Mouse (Mus musculus): Measurements from ENCODE around the gene Gm29776. TPM values are rescaled to one million over a fixed set of nuclear protein-coding genes. Genes with fewer than 3 reads are reported as not detected.

Gene Gm29776
- polyA plus RNA-seq, 1 experiment from 2014 or later, result 0.18 TPM

- Histone ChIP-seq H3K4me3 (replicated peaks) (no peak overlapping the region), H3K27me3 (replicated peaks) (no peaks in the 10 kb centered on the region), H3K4me1 (peaks cover 9% of the 10 kb centered on the region), H3K36me3 (peaks cover 58% of the 10 kb centered on the region), H3K27ac (replicated peaks) (no peak overlapping the region), H3K4me2 (no peak overlapping the region), H3K9ac (replicated peaks) (no peak overlapping the region), H3K9me3 (replicated peaks) (no peaks in the 10 kb centered on the region)
- WGBS, result 85% methylated on average over 16 of the region's 16 CpGs
- no peak for ATAC-seq (ENCODE audit: low FRiP score)
Observed at GRCm38 (mm10) chr14:54678657-54679304, 19.9 kb downstream of the Gm29776 start.

- H3K9ac ChIP-seq (replicated peaks), result no peak overlapping the region
- peaks cover 69% of the 10 kb centered on the region for H3K36me3 ChIP-seq
- H3K4me2 ChIP-seq, result no peak overlapping the region
- no peak overlapping the region for H3K4me3 ChIP-seq (replicated peaks)
- WGBS, result 89% methylated on average over 5 of the region's 5 CpGs
- no peak for ATAC-seq (ENCODE audit: low FRiP score)
- no peaks in the 10 kb centered on the region for H3K4me1 ChIP-seq
- no peaks in the 10 kb centered on the region for H3K27me3 ChIP-seq (replicated peaks)
- H3K9me3 ChIP-seq (replicated peaks), result no peaks in the 10 kb centered on the region
- H3K27ac ChIP-seq (replicated peaks), result no peak overlapping the region
Observed at GRCm38 (mm10) chr14:54676290-54676689, 22.3 kb downstream of the Gm29776 start.

- Histone ChIP-seq H3K4me2 (no peak overlapping the region), H3K27me3 (replicated peaks) (no peaks in the 10 kb centered on the region), H3K4me3 (replicated peaks) (no peak overlapping the region), H3K27ac (replicated peaks) (no peak overlapping the region), H3K4me1 (no peaks in the 10 kb centered on the region), H3K9me3 (replicated peaks) (no peaks in the 10 kb centered on the region), H3K36me3 (peaks cover 66% of the 10 kb centered on the region), H3K9ac (replicated peaks) (no peak overlapping the region)
- no peak for ATAC-seq (ENCODE audit: low FRiP score)
- WGBS, result 79% methylated on average over 2 of the region's 2 CpGs
Observed at GRCm38 (mm10) chr14:54674317-54674716, 24.3 kb downstream of the Gm29776 start.

GRCm38 (mm10) chr14:54669381-54669780 is 29.3 kb downstream of the Gm29776 start:
- no peak overlapping the region for H3K4me2 ChIP-seq
- no peak for ATAC-seq (ENCODE audit: low FRiP score)
- H3K9ac ChIP-seq (replicated peaks), result no peak overlapping the region
- H3K9me3 ChIP-seq (replicated peaks), result no peaks in the 10 kb centered on the region
- H3K4me3 ChIP-seq (replicated peaks), result no peak overlapping the region
- H3K4me1 ChIP-seq, result no peaks in the 10 kb centered on the region
- no peaks in the 10 kb centered on the region for H3K27me3 ChIP-seq (replicated peaks)
- H3K27ac ChIP-seq (replicated peaks), result no peak overlapping the region
- peaks cover 73% of the 10 kb centered on the region for H3K36me3 ChIP-seq
- 83% methylated on average over 4 of the region's 4 CpGs for WGBS

- H3K36me3 ChIP-seq, result peaks cover 93% of the 10 kb centered on the region
- no peak for ATAC-seq (ENCODE audit: low FRiP score)
- 92% methylated on average over 10 of the region's 10 CpGs for WGBS
Observed at GRCm38 (mm10) chr14:54664477-54665222, 34.0 kb downstream of the Gm29776 start.

GRCm38 (mm10) chr14:54660009-54660408 is 38.6 kb downstream of the Gm29776 start:
- Histone ChIP-seq H3K4me1 (no peaks in the 10 kb centered on the region), H3K9ac (replicated peaks) (no peak overlapping the region), H3K9me3 (replicated peaks) (no peaks in the 10 kb centered on the region), H3K4me3 (replicated peaks) (no peak overlapping the region), H3K27me3 (replicated peaks) (no peaks in the 10 kb centered on the region), H3K27ac (replicated peaks) (no peak overlapping the region), H3K4me2 (no peak overlapping the region), H3K36me3 (peaks cover 94% of the 10 kb centered on the region)
- 88% methylated on average over 2 of the region's 2 CpGs for WGBS
- ATAC-seq (ENCODE audit: low FRiP score), result no peak

More at GRCm38 (mm10) chr14:54664477-54665222, 34.0 kb downstream of the Gm29776 start:
- no peak overlapping the region for H3K4me2 ChIP-seq
- no peaks in the 10 kb centered on the region for H3K27me3 ChIP-seq (replicated peaks)
- no peak overlapping the region for H3K27ac ChIP-seq (replicated peaks)
- no peaks in the 10 kb centered on the region for H3K9me3 ChIP-seq (replicated peaks)
- no peaks in the 10 kb centered on the region for H3K4me1 ChIP-seq
- no peak overlapping the region for H3K4me3 ChIP-seq (replicated peaks)
- H3K9ac ChIP-seq (replicated peaks), result no peak overlapping the region

- no peaks in the 10 kb centered on the region for H3K27me3 ChIP-seq (replicated peaks)
- peaks cover 58% of the 10 kb centered on the region for H3K36me3 ChIP-seq
- H3K4me1 ChIP-seq, result peaks cover 49% of the 10 kb centered on the region
- H3K9me3 ChIP-seq (replicated peaks), result no peaks in the 10 kb centered on the region
- under 1% methylated on average over 12 of the region's 12 CpGs for WGBS
- H3K4me2 ChIP-seq, result peak overlapping the region; percentile 65
- H3K9ac ChIP-seq (replicated peaks), result peak overlapping the region; percentile 62
- H3K27ac ChIP-seq (replicated peaks), result peak overlapping the region; percentile 84
- peak overlapping the region; percentile 57 for H3K4me3 ChIP-seq (replicated peaks)
- peak; percentile 77 for ATAC-seq (ENCODE audit: low FRiP score)
Observed at GRCm38 (mm10) chr14:54653496-54653895, 45.1 kb downstream of the Gm29776 start.

- peak overlapping the region; percentile 62 for H3K9ac ChIP-seq (replicated peaks)
- H3K4me1 ChIP-seq, result peaks cover 54% of the 10 kb centered on the region
- H3K27me3 ChIP-seq (replicated peaks), result no peaks in the 10 kb centered on the region
- peak overlapping the region; percentile 65 for H3K4me2 ChIP-seq
- no peak; the same call in 1 of the 2 replicates for ATAC-seq (ENCODE audit: low FRiP score)
- peak overlapping the region; percentile 57 for H3K4me3 ChIP-seq (replicated peaks)
- H3K9me3 ChIP-seq (replicated peaks), result no peaks in the 10 kb centered on the region
- 0% methylated on average over 7 of the region's 7 CpGs for WGBS
- peak overlapping the region; percentile 84 for H3K27ac ChIP-seq (replicated peaks)
- peaks cover 57% of the 10 kb centered on the region for H3K36me3 ChIP-seq
Observed at GRCm38 (mm10) chr14:54652787-54653186, 45.8 kb downstream of the Gm29776 start.

- Histone ChIP-seq H3K27me3 (replicated peaks) (no peaks in the 10 kb centered on the region), H3K9me3 (replicated peaks) (no peaks in the 10 kb centered on the region), H3K4me1 (peaks cover 54% of the 10 kb centered on the region), H3K27ac (replicated peaks) (peak overlapping the region; percentile 84; the same call in 1 of the 2 replicates), H3K36me3 (peaks cover 57% of the 10 kb centered on the region), H3K4me3 (replicated peaks) (peak overlapping the region; percentile 57; the same call in 1 of the 2 replicates), H3K4me2 (peak overlapping the region; percentile 65), H3K9ac (replicated peaks) (0 out of 2 replicates have a peak overlapping the region, but pooled peaks have one; percentile 62)
- peak; percentile 15; the same call in 1 of the 2 replicates for ATAC-seq (ENCODE audit: low FRiP score)
- 88% methylated on average over 4 of the region's 4 CpGs for WGBS
Observed at GRCm38 (mm10) chr14:54651556-54651955, 47.1 kb downstream of the Gm29776 start.

GRCm38 (mm10) chr14:54650621-54651454 is 47.8 kb downstream of the Gm29776 start:
- Histone ChIP-seq H3K27me3 (replicated peaks) (no peaks in the 10 kb centered on the region), H3K9me3 (replicated peaks) (no peaks in the 10 kb centered on the region), H3K4me1 (peaks cover 54% of the 10 kb centered on the region), H3K9ac (replicated peaks) (no peak overlapping the region), H3K36me3 (peaks cover 57% of the 10 kb centered on the region), H3K4me3 (replicated peaks) (no peak overlapping the region; the same call in 1 of the 2 replicates), H3K4me2 (peak overlapping the region; percentile 65), H3K27ac (replicated peaks) (0 out of 2 replicates have a peak overlapping the region, but pooled peaks have one; percentile 84)
- WGBS, result 66% methylated on average over 23 of the region's 23 CpGs
- peak; percentile 37 for ATAC-seq (ENCODE audit: low FRiP score)

GRCm38 (mm10) chr14:54647900-54648299 is 50.7 kb downstream of the Gm29776 start:
- H3K4me3 ChIP-seq (replicated peaks), result no peak overlapping the region
- ATAC-seq (ENCODE audit: low FRiP score), result no peak
- no peak overlapping the region for H3K27ac ChIP-seq (replicated peaks)
- no peak overlapping the region for H3K4me2 ChIP-seq
- H3K4me1 ChIP-seq, result peaks cover 45% of the 10 kb centered on the region
- H3K9me3 ChIP-seq (replicated peaks), result no peaks in the 10 kb centered on the region
- no peaks in the 10 kb centered on the region for H3K27me3 ChIP-seq (replicated peaks)
- WGBS, result 80% methylated on average over 4 of the region's 4 CpGs
- H3K36me3 ChIP-seq, result peaks cover 81% of the 10 kb centered on the region
- no peak overlapping the region for H3K9ac ChIP-seq (replicated peaks)
